Mouse (Mus musculus): Measurements from ENCODE around the gene Akap13. TPM values are rescaled to one million over a fixed set of nuclear protein-coding genes. Genes with fewer than 3 reads are reported as not detected.

The Akap13 gene
- polyA plus RNA-seq, 1 experiment: 41.7 TPM

DNA sequence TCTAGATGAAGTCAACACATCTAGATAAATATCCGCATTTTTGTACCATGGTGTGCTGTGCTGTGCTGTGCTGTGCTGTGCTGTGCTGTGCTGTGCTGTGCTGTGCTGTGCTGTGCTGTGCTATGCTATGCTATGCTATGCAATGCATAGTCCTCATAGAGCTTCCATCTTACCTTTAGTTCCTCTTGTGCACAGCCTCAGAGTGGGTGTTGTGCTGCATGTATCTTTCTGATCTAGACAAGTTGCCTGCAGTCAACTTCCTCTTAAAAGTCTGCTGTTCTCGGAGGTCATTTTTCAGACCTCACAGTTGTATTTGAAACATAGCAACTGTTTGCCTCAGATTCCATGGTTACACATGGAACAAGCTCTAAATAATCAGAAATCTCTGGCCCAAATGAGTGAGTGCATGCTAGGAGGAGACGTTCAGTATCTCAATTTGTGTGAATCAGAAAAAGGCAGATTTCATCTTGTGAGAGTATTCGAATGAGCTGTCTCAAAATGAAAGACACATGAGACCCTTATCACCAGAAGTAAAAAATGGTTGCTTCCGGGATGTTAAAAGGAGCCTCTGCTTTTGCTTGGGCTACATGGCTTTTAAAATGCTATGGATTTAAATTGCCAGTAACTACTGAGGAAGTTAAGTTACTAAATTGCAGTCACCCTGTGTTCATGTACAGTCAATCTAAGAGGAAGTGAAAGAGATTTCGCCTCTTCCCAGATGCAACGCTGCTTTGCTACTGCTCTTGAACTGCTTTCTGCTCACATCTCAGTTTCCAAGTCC is 230.9 kb downstream of the Akap13 start:
- DNase-seq: no peak
- Histone ChIP-seq H3K4me3 (replicated peaks; ENCODE audit: extremely low read depth, low read depth, low read length) (no peak overlapping the region), H3K4me1 (ENCODE audit: control insufficient read depth, insufficient read depth, low read length) (peaks cover 3% of the 10 kb centered on the region; the same call in 1 of the 2 replicates)
- 58% methylated on average over 7 of the region's 7 CpGs for whole genome bisulfite sequencing
- TF ChIP-seq POLR2A (IDR thresholded peaks at IDR 0.05; ENCODE audit: borderline replicate concordance, extremely low read depth, low read depth, low read length) (no peak), CTCF (IDR thresholded peaks at IDR 0.05; ENCODE audit: insufficient read depth, low read length) (no peak)

DNA sequence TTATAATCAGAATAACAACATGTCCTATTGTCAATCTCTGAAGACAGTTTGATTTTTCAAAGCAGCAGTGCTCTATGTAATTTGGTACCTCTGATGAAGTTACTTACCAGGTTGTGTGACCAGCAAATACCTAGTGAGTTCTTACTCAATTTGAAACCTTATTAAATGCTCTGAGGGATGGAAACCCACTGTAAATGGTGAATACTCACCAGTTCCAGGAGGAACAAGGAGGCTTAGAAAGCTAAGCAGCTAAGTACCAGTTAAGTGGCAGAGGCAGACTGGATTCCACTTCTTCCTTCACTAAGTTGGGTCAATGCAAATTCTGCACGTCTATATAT is 231.5 kb downstream of the Akap13 start:
- Histone ChIP-seq H3K4me1 (ENCODE audit: control insufficient read depth, insufficient read depth, low read length) (peaks cover 3% of the 10 kb centered on the region; the same call in 1 of the 2 replicates), H3K4me3 (replicated peaks; ENCODE audit: extremely low read depth, low read depth, low read length) (no peak overlapping the region)
- 85% methylated on average over 1 of the region's 1 CpGs for WGBS
- DNase-seq: no peak
- no peak for TF ChIP-seq CTCF (IDR thresholded peaks at IDR 0.05; ENCODE audit: insufficient read depth, low read length)
- TF ChIP-seq POLR2A (IDR thresholded peaks at IDR 0.05; ENCODE audit: borderline replicate concordance, extremely low read depth, low read depth, low read length): no peak

DNA sequence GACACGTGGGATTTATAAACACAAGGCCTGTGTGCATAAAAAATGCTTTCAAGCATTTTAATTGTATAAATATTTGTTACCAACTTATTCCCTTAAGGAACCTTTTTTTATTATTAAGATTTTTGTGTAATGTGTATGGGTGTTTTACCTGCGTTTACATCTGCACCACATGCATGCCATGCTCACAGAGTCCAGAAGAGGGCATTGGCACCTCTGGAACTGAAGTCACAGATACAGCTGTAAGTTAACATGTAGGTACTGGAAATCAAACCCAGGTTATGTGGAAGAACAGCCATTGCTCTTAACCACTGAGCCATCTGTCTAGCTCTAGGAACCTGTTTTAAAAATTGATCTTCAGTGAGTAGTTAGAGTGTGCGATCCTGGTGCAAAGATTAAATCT is 232.8 kb downstream of the Akap13 start:
- DNase-seq: no peak
- Histone ChIP-seq H3K4me1 (ENCODE audit: control insufficient read depth, insufficient read depth, low read length) (peaks cover 3% of the 10 kb centered on the region; the same call in 1 of the 2 replicates), H3K4me3 (replicated peaks; ENCODE audit: extremely low read depth, low read depth, low read length) (no peak overlapping the region)
- TF ChIP-seq POLR2A (IDR thresholded peaks at IDR 0.05; ENCODE audit: borderline replicate concordance, extremely low read depth, low read depth, low read length) (no peak), CTCF (IDR thresholded peaks at IDR 0.05; ENCODE audit: insufficient read depth, low read length) (peak; percentile 22; the same call in 1 of the 2 replicates)
- WGBS: 93% methylated on average over 3 of the region's 3 CpGs

DNA sequence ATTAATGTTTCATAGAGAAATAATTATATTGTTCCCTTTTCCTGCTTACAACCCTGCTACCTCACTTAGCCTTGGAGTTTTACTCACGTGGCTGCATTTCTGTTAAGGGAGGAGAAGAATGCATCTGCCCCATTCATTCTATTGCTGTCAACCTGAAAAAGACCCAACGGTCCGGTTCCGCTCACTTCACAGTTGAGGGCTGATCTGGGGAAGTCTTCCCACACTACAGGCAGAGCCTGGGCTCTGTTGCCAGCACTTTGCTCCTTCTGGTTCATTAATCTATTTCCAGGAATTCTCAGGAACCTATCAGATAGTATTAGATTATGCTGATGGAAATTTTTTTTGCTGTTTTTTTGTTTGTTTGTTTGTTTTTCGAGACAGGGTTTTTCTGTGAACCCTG is 239.4 kb downstream of the Akap13 start:
- WGBS: 80% methylated on average over 5 of the region's 5 CpGs
- Histone ChIP-seq H3K4me1 (ENCODE audit: control insufficient read depth, insufficient read depth, low read length) (no peaks in the 10 kb centered on the region), H3K4me3 (replicated peaks; ENCODE audit: extremely low read depth, low read depth, low read length) (no peak overlapping the region)
- TF ChIP-seq CTCF (IDR thresholded peaks at IDR 0.05; ENCODE audit: insufficient read depth, low read length): no peak
- no peak for TF ChIP-seq POLR2A (IDR thresholded peaks at IDR 0.05; ENCODE audit: borderline replicate concordance, extremely low read depth, low read depth, low read length)
- no peak for DNase-seq

DNA sequence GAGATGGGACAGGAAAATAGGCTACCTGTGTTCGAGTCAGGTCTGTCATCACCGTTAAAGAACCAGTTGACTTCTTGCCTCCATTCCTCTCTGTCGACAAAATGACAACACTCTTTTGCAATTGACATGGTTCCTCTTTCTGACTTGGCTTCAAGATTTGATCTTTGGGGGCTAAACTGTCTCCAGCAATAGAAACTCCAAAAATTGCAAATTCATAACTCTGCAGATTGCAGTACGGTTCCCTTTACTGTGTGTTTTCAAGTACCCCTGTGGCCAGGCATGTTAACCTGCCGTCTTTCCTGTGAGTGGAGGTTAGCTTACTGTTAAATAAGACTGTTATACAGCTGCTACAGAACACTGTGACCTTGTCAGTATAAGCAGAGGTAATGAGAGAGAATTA is 244.5 kb downstream of the Akap13 start:
- no peaks in the 10 kb centered on the region for H3K4me1 ChIP-seq (ENCODE audit: control insufficient read depth, insufficient read depth, low read length)
- whole genome bisulfite sequencing: 73% methylated on average over 5 of the region's 5 CpGs
- TF ChIP-seq CTCF (IDR thresholded peaks at IDR 0.05; ENCODE audit: insufficient read depth, low read length): no peak
- no peak for DNase-seq
- H3K4me3 ChIP-seq (replicated peaks; ENCODE audit: extremely low read depth, low read depth, low read length): no peak overlapping the region

DNA sequence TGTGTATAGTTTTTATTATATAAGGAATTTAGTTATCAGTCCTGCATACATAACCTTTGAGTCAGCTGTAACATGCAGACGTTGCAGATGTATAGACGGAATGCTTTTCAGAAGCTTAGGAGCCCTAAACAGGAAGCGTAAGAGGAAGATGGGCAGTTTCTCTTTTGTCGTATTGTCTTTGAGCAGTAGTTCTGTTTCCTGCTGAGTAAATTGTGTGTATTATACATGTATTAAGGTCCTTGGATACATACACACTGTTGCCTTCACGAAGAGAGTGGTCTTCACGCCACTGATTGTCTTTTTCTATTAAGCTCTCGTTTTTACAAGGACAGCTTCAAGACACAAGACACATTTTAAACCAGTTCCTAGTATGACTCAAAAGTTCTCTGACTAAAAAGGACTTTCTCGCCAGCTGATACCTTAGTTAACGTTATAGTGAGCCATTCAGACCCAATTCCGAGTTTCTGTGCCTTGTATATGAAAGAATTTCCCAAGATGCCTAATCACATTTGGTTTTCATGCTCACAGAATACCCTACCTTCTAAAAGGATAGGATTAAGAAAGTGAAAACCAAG is 245.5 kb downstream of the Akap13 start:
- 58% methylated on average over 10 of the region's 10 CpGs for WGBS
- DNase-seq: no peak
- Histone ChIP-seq H3K4me1 (ENCODE audit: control insufficient read depth, insufficient read depth, low read length) (no peaks in the 10 kb centered on the region), H3K4me3 (replicated peaks; ENCODE audit: extremely low read depth, low read depth, low read length) (no peak overlapping the region)
- no peak for TF ChIP-seq POLR2A (IDR thresholded peaks at IDR 0.05; ENCODE audit: borderline replicate concordance, extremely low read depth, low read depth, low read length)
- no peak for TF ChIP-seq CTCF (IDR thresholded peaks at IDR 0.05; ENCODE audit: insufficient read depth, low read length)

DNA sequence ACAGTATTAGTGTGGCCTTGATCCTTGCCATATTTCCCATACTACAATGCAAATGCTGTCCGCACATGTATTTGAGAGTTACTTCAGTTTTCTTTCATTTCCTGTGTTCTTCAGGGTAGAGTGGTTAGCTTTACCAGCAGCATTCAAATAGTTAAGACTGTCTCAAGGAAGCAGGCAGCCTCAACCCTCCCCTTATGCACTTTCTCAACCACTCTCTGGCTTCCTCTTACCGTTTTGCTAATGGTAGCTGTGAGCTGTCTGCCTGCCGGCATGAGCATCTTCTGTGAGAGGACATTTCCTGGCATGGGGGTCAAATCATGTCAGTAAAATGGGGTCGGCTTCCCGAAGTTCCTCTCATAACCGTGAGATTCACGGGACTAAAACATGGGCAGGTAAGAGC is 246.4 kb downstream of the Akap13 start:
- no peak for TF ChIP-seq POLR2A (IDR thresholded peaks at IDR 0.05; ENCODE audit: borderline replicate concordance, extremely low read depth, low read depth, low read length)
- TF ChIP-seq CTCF (IDR thresholded peaks at IDR 0.05; ENCODE audit: insufficient read depth, low read length): no peak
- peak overlapping the region; percentile 18 for H3K4me3 ChIP-seq (replicated peaks; ENCODE audit: extremely low read depth, low read depth, low read length)
- 61% methylated on average over 7 of the region's 7 CpGs for WGBS
- H3K4me1 ChIP-seq (ENCODE audit: control insufficient read depth, insufficient read depth, low read length): no peaks in the 10 kb centered on the region
- DNase-seq: no peak

DNA sequence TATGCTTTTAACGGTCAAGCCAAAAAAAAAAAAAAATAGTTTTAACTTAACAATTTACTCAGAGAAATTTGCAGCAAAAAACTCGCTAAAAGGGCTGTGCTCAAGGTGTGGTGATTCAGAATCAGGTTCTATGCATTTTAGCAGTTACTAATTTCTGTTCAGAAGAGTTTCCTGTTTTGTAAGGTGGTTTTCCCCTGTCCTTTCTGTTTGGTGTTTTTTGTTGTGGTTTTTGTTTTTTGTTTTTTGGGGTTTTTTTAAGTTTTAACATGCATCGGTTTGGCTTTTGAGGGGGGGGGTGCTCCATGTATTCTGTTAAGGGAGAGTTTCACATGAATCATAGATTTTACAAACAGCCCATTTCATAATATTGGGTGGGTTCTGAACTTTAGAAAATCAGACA is 247.0 kb downstream of the Akap13 start:
- Histone ChIP-seq H3K4me3 (replicated peaks; ENCODE audit: extremely low read depth, low read depth, low read length) (peak overlapping the region; percentile 25), H3K4me1 (ENCODE audit: control insufficient read depth, insufficient read depth, low read length) (no peaks in the 10 kb centered on the region)
- TF ChIP-seq POLR2A (IDR thresholded peaks at IDR 0.05; ENCODE audit: borderline replicate concordance, extremely low read depth, low read depth, low read length) (no peak), CTCF (IDR thresholded peaks at IDR 0.05; ENCODE audit: insufficient read depth, low read length) (no peak)
- no peak for DNase-seq
- 73% methylated on average over 3 of the region's 3 CpGs for WGBS

DNA sequence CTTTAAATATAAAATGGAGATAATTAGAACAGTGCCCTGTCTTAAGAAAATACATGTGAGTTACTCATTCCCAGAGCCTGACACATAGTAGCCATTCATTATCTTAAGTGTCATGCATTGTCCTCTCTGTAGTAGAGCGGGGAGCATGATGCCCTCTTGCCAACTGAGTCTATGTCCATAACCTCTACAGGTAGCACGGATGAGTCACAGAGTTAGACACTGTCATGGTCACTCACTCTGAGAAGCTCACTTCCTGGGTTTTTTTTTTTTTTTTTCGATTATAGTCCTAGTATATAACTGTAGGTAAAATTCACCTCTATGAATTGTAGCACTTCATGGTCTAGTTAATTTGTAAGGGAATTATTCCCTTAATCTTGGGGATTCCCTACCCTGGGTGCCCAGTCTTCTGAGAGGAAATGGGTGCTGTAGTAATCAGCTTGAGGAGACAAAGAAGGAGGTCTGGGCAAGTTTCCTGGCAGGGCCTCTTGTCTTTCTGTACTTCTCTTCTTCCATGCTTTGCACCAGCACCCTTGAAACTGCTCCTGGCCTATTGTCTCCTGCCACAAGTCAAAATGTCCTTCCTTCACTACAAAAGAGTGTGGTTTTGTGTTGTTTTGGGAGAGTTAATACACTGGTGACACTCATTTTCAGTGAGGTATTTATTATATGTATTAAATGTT is 247.8 kb downstream of the Akap13 start:
- TF ChIP-seq POLR2A (IDR thresholded peaks at IDR 0.05; ENCODE audit: borderline replicate concordance, extremely low read depth, low read depth, low read length): no peak
- no peak for TF ChIP-seq CTCF (IDR thresholded peaks at IDR 0.05; ENCODE audit: insufficient read depth, low read length)
- 71% methylated on average over 3 of the region's 3 CpGs for WGBS
- no peak overlapping the region for H3K4me3 ChIP-seq (replicated peaks; ENCODE audit: extremely low read depth, low read depth, low read length)
- H3K4me1 ChIP-seq (ENCODE audit: control insufficient read depth, insufficient read depth, low read length): no peaks in the 10 kb centered on the region
- DNase-seq: no peak

DNA sequence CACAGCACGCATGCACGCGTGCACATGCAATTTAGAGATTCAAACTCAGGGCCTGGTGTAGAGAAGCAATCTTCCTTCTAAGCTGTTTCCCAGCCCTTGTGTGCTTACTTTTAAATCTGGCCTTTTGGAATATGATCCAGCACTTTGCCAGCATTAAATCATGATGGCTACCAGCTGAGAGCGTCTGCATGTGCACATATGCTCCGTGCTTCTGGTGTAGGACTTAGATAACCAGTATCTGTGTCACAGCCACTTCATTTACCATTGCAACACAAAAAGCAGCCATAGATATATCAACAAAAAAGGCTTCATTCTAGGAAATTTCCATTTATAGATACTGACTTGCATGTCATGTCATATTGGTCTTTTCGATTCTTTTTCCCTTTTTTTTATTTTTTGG is 249.5 kb downstream of the Akap13 start:
- WGBS: 84% methylated on average over 6 of the region's 6 CpGs
- DNase-seq: no peak
- H3K4me1 ChIP-seq (ENCODE audit: control insufficient read depth, insufficient read depth, low read length): no peaks in the 10 kb centered on the region

More for the DNA sequence above, 249.5 kb downstream of the Akap13 start:
- TF ChIP-seq CTCF (IDR thresholded peaks at IDR 0.05; ENCODE audit: insufficient read depth, low read length) (no peak), POLR2A (IDR thresholded peaks at IDR 0.05; ENCODE audit: borderline replicate concordance, extremely low read depth, low read depth, low read length) (no peak)
- no peak overlapping the region for H3K4me3 ChIP-seq (replicated peaks; ENCODE audit: extremely low read depth, low read depth, low read length)
